28 mouse cellular contexts compared by ENCODE assay signal in the genomic region with DNA sequence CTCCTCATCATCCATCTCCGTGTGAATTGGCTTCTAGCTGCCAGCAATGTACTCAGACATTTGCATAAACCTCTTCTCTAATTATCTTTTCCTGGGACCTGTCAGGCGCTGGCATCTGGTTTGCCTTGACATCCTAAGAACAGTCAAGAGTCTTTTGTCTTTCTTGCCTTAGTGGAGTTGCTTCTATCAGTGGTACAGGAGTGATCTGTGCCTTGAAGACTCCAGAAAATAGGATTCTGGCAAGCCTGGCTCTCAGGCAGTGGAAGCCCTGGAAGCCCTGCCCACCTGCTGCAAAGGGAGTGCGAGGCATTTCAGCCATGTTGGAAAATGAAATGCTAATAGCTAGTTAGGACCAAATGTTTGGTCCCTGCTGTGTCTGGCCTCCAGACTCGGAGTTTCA.
A peak's percentile ranks its signal among the peaks of the same experiment; 100 is the strongest.
DNase-seq lines count a peak whose midpoint lies in the region; ATAC-seq and TF ChIP-seq lines count a peak whose summit lies in the region.
"Had no signal": no experiment of that assay in that cellular context is flagged by ENCODE, and none has a peak within 500 bp of the region (broad histone marks: within the 10 kb centered on the region; RNA-seq: fewer than 3 reads in every experiment).

No protein-coding gene starts in this region.

- no peak for DNase-seq in forebrain, embryonic 11.5 days (ENCODE audit: low spot score)
- peak; percentile 54 for DNase-seq in midbrain, embryonic 14.5 days
- DNase-seq in brain, embryonic 14.5 days (ENCODE audit: low read depth): peak; percentile 79
- no peak for DNase-seq in lung, postnatal 4 days
- no peak for DNase-seq in right cerebral cortex, adult 2 months (ENCODE audit: low spot score in 2 of 2)
- DNase-seq: adrenal gland, postnatal 14 days; cerebellum, adult 9-10 months; gastrocnemius, postnatal 25 days; heart, adult 11 months; kidney, adult 8-10 months; kidney, postnatal 4 days; liver, embryonic 13.5 days; lung, adult 18-20 months; right cerebral cortex, postnatal 14 days had no signal

- H3K4me2 ChIP-seq in forebrain, embryonic 13.5 days: no peak overlapping the region
- no peak overlapping the region for H3K4me2 ChIP-seq in forebrain, embryonic 11.5 days (ENCODE audit: low read depth, low read length, severe bottlenecking)
- no peak overlapping the region for H3K4me2 ChIP-seq in midbrain, embryonic 14.5 days (ENCODE audit: low read length)
- no peak overlapping the region for H3K4me2 ChIP-seq in midbrain, embryonic 16.5 days (ENCODE audit: low read length)
- H3K4me2 ChIP-seq in forebrain, embryonic 15.5 days (replicated peaks): no peak overlapping the region
- H3K4me2 ChIP-seq: embryonic facial prominence, embryonic 15.5 days; heart, embryonic 11.5 days; limb, embryonic 15.5 days; liver, embryonic 13.5 days; stomach, embryonic 15.5 days had no signal

- TF ChIP-seq CTCF in brain, embryonic 14.5 days (IDR thresholded peaks at IDR 0.05; ENCODE audit: borderline replicate concordance, extremely low read depth, insufficient read depth, insufficient read length): no peak

- WGBS in forebrain, embryonic 13.5 days: 34% methylated on average over 4 of the region's 4 CpGs
- WGBS in forebrain, embryonic 11.5 days: 57% methylated on average over 4 of the region's 4 CpGs
- 29% methylated on average over 4 of the region's 4 CpGs for WGBS in midbrain, embryonic 14.5 days
- 33% methylated on average over 4 of the region's 4 CpGs for WGBS in midbrain, embryonic 16.5 days
- WGBS in forebrain, embryonic 15.5 days: 25% methylated on average over 4 of the region's 4 CpGs

- H3K9ac ChIP-seq in forebrain, embryonic 13.5 days: no peak overlapping the region
- no peak overlapping the region for H3K9ac ChIP-seq in forebrain, embryonic 11.5 days (ENCODE audit: low read length)
- no peak overlapping the region for H3K9ac ChIP-seq in midbrain, embryonic 14.5 days (replicated peaks; ENCODE audit: low read length)
- no peak overlapping the region for H3K9ac ChIP-seq in midbrain, embryonic 16.5 days (ENCODE audit: low read depth, low read length)
- no peak overlapping the region for H3K9ac ChIP-seq in forebrain, embryonic 15.5 days (replicated peaks)
- H3K9ac ChIP-seq: embryonic facial prominence, embryonic 15.5 days; limb, embryonic 15.5 days; liver, embryonic 13.5 days; stomach, embryonic 15.5 days had no signal

- H3K4me3 ChIP-seq in forebrain, embryonic 13.5 days: no peak overlapping the region
- no peak overlapping the region for H3K4me3 ChIP-seq in forebrain, embryonic 11.5 days (ENCODE audit: low read depth, low read length)
- H3K4me3 ChIP-seq in midbrain, embryonic 14.5 days (replicated peaks; ENCODE audit: low read depth, low read length): no peak overlapping the region
- H3K4me3 ChIP-seq in midbrain, embryonic 16.5 days (ENCODE audit: low read depth, low read length): no peak overlapping the region
- no peak overlapping the region for H3K4me3 ChIP-seq in forebrain, embryonic 15.5 days
- H3K4me3 ChIP-seq: embryonic facial prominence, embryonic 10.5 days; embryonic facial prominence, embryonic 15.5 days; limb, embryonic 10.5 days; limb, embryonic 15.5 days; liver, embryonic 13.5 days; stomach, embryonic 15.5 days had no signal

- H3K4me1 ChIP-seq in forebrain, embryonic 13.5 days: peaks cover 9% of the 10 kb centered on the region; the same call in 1 of the 2 replicates
- H3K4me1 ChIP-seq in forebrain, embryonic 11.5 days (replicated peaks; ENCODE audit: control insufficient read depth, insufficient read depth, low read length): no peaks in the 10 kb centered on the region
- peaks cover 6% of the 10 kb centered on the region; the same call in 1 of the 2 replicates for H3K4me1 ChIP-seq in midbrain, embryonic 14.5 days (ENCODE audit: control insufficient read depth, insufficient read depth, low read length)
- peaks cover 2% of the 10 kb centered on the region for H3K4me1 ChIP-seq in midbrain, embryonic 16.5 days (ENCODE audit: control insufficient read depth, insufficient read depth, low read length)
- peaks cover 8% of the 10 kb centered on the region for H3K4me1 ChIP-seq in forebrain, embryonic 15.5 days
- H3K4me1 ChIP-seq: embryonic facial prominence, embryonic 15.5 days; limb, embryonic 15.5 days; liver, embryonic 13.5 days; stomach, embryonic 15.5 days had no signal

- TF ChIP-seq POLR2A in brain, embryonic 14.5 days (IDR thresholded peaks at IDR 0.05; ENCODE audit: borderline replicate concordance, extremely low read depth, insufficient read depth, insufficient read length, poor library complexity, severe bottlenecking): no peak

- H3K9me3 ChIP-seq in forebrain, embryonic 13.5 days (replicated peaks): no peaks in the 10 kb centered on the region
- H3K9me3 ChIP-seq in forebrain, embryonic 11.5 days (ENCODE audit: control insufficient read depth, low read length): no peaks in the 10 kb centered on the region
- no peaks in the 10 kb centered on the region for H3K9me3 ChIP-seq in midbrain, embryonic 14.5 days (ENCODE audit: control insufficient read depth, low read length)
- no peaks in the 10 kb centered on the region for H3K9me3 ChIP-seq in midbrain, embryonic 16.5 days (replicated peaks; ENCODE audit: control insufficient read depth, low read length, poor library complexity, severe bottlenecking)
- no peaks in the 10 kb centered on the region for H3K9me3 ChIP-seq in forebrain, embryonic 15.5 days
- H3K9me3 ChIP-seq: embryonic facial prominence, embryonic 10.5 days; embryonic facial prominence, embryonic 15.5 days; limb, embryonic 10.5 days; limb, embryonic 15.5 days; liver, embryonic 13.5 days; stomach, embryonic 15.5 days had no signal

- ATAC-seq in forebrain, embryonic 13.5 days: peak; percentile 55
- ATAC-seq in forebrain, embryonic 11.5 days (replicated peaks; ENCODE audit: low FRiP score): no peak
- no peak for ATAC-seq in midbrain, embryonic 14.5 days (ENCODE audit: low FRiP score, low TSS enrichment)
- no peak for ATAC-seq in midbrain, embryonic 16.5 days
- peak; percentile 51; the same call in 1 of the 2 replicates for ATAC-seq in forebrain, embryonic 15.5 days (replicated peaks)
- ATAC-seq: CD4-positive, CD25-positive, alpha-beta regulatory T cell, adult 4 months; intestine, embryonic 16.5 days; lung, postnatal 0 days had no signal

- peak overlapping the region; percentile 48 for H3K27ac ChIP-seq in forebrain, embryonic 13.5 days
- H3K27ac ChIP-seq in forebrain, embryonic 11.5 days (ENCODE audit: low read depth, low read length): no peak overlapping the region
- no peak overlapping the region for H3K27ac ChIP-seq in midbrain, embryonic 14.5 days (replicated peaks; ENCODE audit: low read depth, low read length)
- H3K27ac ChIP-seq in midbrain, embryonic 16.5 days (ENCODE audit: low read length): no peak overlapping the region
- H3K27ac ChIP-seq in forebrain, embryonic 15.5 days (replicated peaks): peak overlapping the region; percentile 69
- H3K27ac ChIP-seq: embryonic facial prominence, embryonic 10.5 days; embryonic facial prominence, embryonic 15.5 days; kidney, postnatal 0 days; limb, embryonic 10.5 days; limb, embryonic 15.5 days; liver, embryonic 13.5 days; macrophage; stomach, embryonic 15.5 days had no signal

- H3K36me3 ChIP-seq in forebrain, embryonic 13.5 days (ENCODE audit: poor library complexity, severe bottlenecking): no peaks in the 10 kb centered on the region
- H3K36me3 ChIP-seq in forebrain, embryonic 11.5 days (ENCODE audit: control insufficient read depth, insufficient read depth, low read length): no peaks in the 10 kb centered on the region
- H3K36me3 ChIP-seq in midbrain, embryonic 14.5 days (ENCODE audit: control insufficient read depth, insufficient read depth, low read length): no peaks in the 10 kb centered on the region
- H3K36me3 ChIP-seq in midbrain, embryonic 16.5 days (ENCODE audit: control insufficient read depth, insufficient read depth, low read length): no peaks in the 10 kb centered on the region
- H3K36me3 ChIP-seq in forebrain, embryonic 15.5 days: no peaks in the 10 kb centered on the region
- H3K36me3 ChIP-seq: embryonic facial prominence, embryonic 10.5 days; embryonic facial prominence, embryonic 15.5 days; limb, embryonic 10.5 days; limb, embryonic 15.5 days; liver, embryonic 13.5 days; stomach, embryonic 15.5 days had no signal

- H3K27me3 ChIP-seq in forebrain, embryonic 13.5 days: no peaks in the 10 kb centered on the region
- no peaks in the 10 kb centered on the region for H3K27me3 ChIP-seq in forebrain, embryonic 11.5 days (ENCODE audit: control insufficient read depth, insufficient read depth, low read length)
- H3K27me3 ChIP-seq in midbrain, embryonic 14.5 days (ENCODE audit: control insufficient read depth, insufficient read depth, low read length): no peaks in the 10 kb centered on the region
- no peaks in the 10 kb centered on the region for H3K27me3 ChIP-seq in midbrain, embryonic 16.5 days (ENCODE audit: control insufficient read depth, insufficient read depth, low read depth, low read length)
- no peaks in the 10 kb centered on the region for H3K27me3 ChIP-seq in forebrain, embryonic 15.5 days
- H3K27me3 ChIP-seq: liver, embryonic 13.5 days; stomach, embryonic 15.5 days had no signal

Comparison
In these comparisons a context has a peak if more than half of its experiments do, and no peak if none do; other contexts are left out.
1. ATAC-seq: peak in forebrain, embryonic 13.5 days (single experiment) and forebrain, embryonic 15.5 days (single experiment); none in forebrain, embryonic 11.5 days (single experiment), midbrain, embryonic 14.5 days (single experiment) and midbrain, embryonic 16.5 days (single experiment).
2. H3K27ac ChIP-seq: peak in forebrain, embryonic 13.5 days (single experiment) and forebrain, embryonic 15.5 days (single experiment); none in forebrain, embryonic 11.5 days (single experiment), midbrain, embryonic 14.5 days (single experiment) and midbrain, embryonic 16.5 days (single experiment).
3. DNase-seq: peak in midbrain, embryonic 14.5 days (single experiment) and brain, embryonic 14.5 days (single experiment); none in forebrain, embryonic 11.5 days (single experiment), lung, postnatal 4 days (0 of 2) and right cerebral cortex, adult 2 months (0 of 2).